Comparison of ENCODE assay signal across 9 mouse cellular contexts in the genomic region with DNA sequence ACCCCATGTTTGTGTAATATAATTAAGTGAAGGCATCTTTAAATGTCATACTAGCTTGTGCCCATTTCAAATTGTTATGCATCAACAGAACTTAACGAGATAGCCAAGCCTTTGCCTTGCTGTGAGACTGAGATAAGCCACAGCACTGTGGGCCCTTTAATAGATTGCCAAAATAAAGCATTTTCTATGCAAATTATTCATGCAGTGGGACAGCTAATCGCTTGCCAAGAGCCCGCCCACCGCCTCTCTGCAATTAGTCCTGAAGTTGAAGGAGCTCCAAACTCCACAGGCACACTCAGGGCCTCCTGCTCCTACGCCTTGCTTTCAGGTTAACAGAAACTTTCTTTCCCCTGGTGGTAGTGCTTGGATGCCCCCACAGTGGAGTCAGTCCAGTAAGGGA. TPM values are rescaled to one million over a fixed set of nuclear protein-coding genes. Genes with fewer than 3 reads are reported as not detected.
DNase-seq lines count a peak whose midpoint lies in the region; ATAC-seq lines count a peak whose summit lies in the region.
"Had no signal": no experiment of that assay in that cellular context is flagged by ENCODE, and none has a peak within 500 bp of the region (broad histone marks: within the 10 kb centered on the region; RNA-seq: fewer than 3 reads in every experiment).

No protein-coding gene starts in this region.

- peak; percentile 47; the same call in 1 of the 2 replicates for ATAC-seq in heart, embryonic 12.5 days (ENCODE audit: insufficient number of reproducible peaks, low FRiP score)
- ATAC-seq in erythroid progenitor cell, adult 5-6 weeks (replicated peaks; ENCODE audit: low FRiP score, poor library complexity, severe bottlenecking): peak; percentile 76
- ATAC-seq in kidney, embryonic 14.5 days (ENCODE audit: low FRiP score, low TSS enrichment): no peak

- no peak for DNase-seq in heart, postnatal 4 days
- DNase-seq in left cerebral cortex, adult 18-20 months (ENCODE audit: low spot score in 2 of 2): peak; percentile 56 to 81
- peak; percentile 41 for DNase-seq in right cerebral cortex, postnatal 14 days
- DNase-seq in gastrocnemius, postnatal 25 days: no peak
- no peak for DNase-seq in cerebellum, adult 8-10 months

- no peak overlapping the region for H3K9ac ChIP-seq in heart, embryonic 12.5 days
- no peak overlapping the region for H3K9ac ChIP-seq in kidney, embryonic 14.5 days (ENCODE audit: low read depth, low read length)
- H3K9ac ChIP-seq: embryonic facial prominence, embryonic 15.5 days had no signal

- H3K27ac ChIP-seq in heart, embryonic 12.5 days (ENCODE audit: poor library complexity, severe bottlenecking): peak overlapping the region; percentile 23; the same call in 1 of the 2 replicates
- no peak overlapping the region for H3K27ac ChIP-seq in kidney, embryonic 14.5 days (ENCODE audit: low read depth, low read length)
- H3K27ac ChIP-seq: embryonic facial prominence, embryonic 15.5 days had no signal

- H3K36me3 ChIP-seq in heart, embryonic 12.5 days: no peaks in the 10 kb centered on the region
- H3K36me3 ChIP-seq in kidney, embryonic 14.5 days (ENCODE audit: control insufficient read depth, insufficient read depth, low read length): no peaks in the 10 kb centered on the region
- H3K36me3 ChIP-seq: embryonic facial prominence, embryonic 15.5 days had no signal

- peaks cover 8% of the 10 kb centered on the region for H3K4me1 ChIP-seq in heart, embryonic 12.5 days (replicated peaks)
- no peaks in the 10 kb centered on the region for H3K4me1 ChIP-seq in kidney, embryonic 14.5 days (ENCODE audit: control insufficient read depth, insufficient read depth, low read length)
- H3K4me1 ChIP-seq: embryonic facial prominence, embryonic 15.5 days had no signal

- no peak overlapping the region for H3K4me2 ChIP-seq in heart, embryonic 12.5 days
- H3K4me2 ChIP-seq in kidney, embryonic 14.5 days (replicated peaks; ENCODE audit: low read depth, low read length): no peak overlapping the region
- H3K4me2 ChIP-seq: embryonic facial prominence, embryonic 15.5 days had no signal

- peaks cover 2% of the 10 kb centered on the region; the same call in 1 of the 2 replicates for H3K27me3 ChIP-seq in heart, embryonic 12.5 days (replicated peaks)
- no peaks in the 10 kb centered on the region for H3K27me3 ChIP-seq in kidney, embryonic 14.5 days (ENCODE audit: control insufficient read depth, insufficient read depth, low read length)
- H3K27me3 ChIP-seq: embryonic facial prominence, embryonic 15.5 days had no signal

- H3K9me3 ChIP-seq in heart, embryonic 12.5 days (replicated peaks): no peaks in the 10 kb centered on the region
- no peaks in the 10 kb centered on the region for H3K9me3 ChIP-seq in kidney, embryonic 14.5 days (ENCODE audit: control insufficient read depth, low read length)
- H3K9me3 ChIP-seq: embryonic facial prominence, embryonic 15.5 days had no signal

- no peak overlapping the region for H3K4me3 ChIP-seq in heart, embryonic 12.5 days
- no peak overlapping the region for H3K4me3 ChIP-seq in kidney, embryonic 14.5 days (ENCODE audit: low read length)
- H3K4me3 ChIP-seq: embryonic facial prominence, embryonic 15.5 days had no signal

- 65% methylated on average over 5 of the region's 5 CpGs for WGBS in heart, embryonic 12.5 days
- 72% methylated on average over 5 of the region's 5 CpGs for WGBS in kidney, embryonic 14.5 days

RNA-seq across cellular contexts. Expression of a gene that starts 27.9 kb away (rescaled TPM):
- polyA plus RNA-seq in heart, embryonic 12.5 days (2016; fragmentation: Nextera tagmentation; extraction: Ambion mirVana): 0.94 and 1.5 TPM in 2 replicates
- total RNA-seq in heart, postnatal 4 days (2021): under 1 TPM; 0.74 to 0.77 TPM
- not detected in 2 replicates for total RNA-seq in erythroid progenitor cell, adult 5-6 weeks (2015; ENCODE audit: low replicate concordance)
- 0.61 TPM in 1 of 2 replicates, not detected in the other for total RNA-seq in erythroid progenitor cell, adult 5-6 weeks (2017; ENCODE audit: low replicate concordance)
- total RNA-seq in left cerebral cortex, adult 18-20 months (2021): 10 to 100 TPM; 61.5 to 65.4 TPM
- 1 to 10 TPM; 1.6 to 1.7 TPM for total RNA-seq in gastrocnemius, postnatal 25 days (2021)
- polyA plus RNA-seq in kidney, embryonic 14.5 days (2014; fragmentation: Nextera tagmentation; extraction: Ambion mirVana): 1.4 and 2.2 TPM in 2 replicates

Comparison
In these comparisons a context has a peak if more than half of its experiments do, and no peak if none do; other contexts are left out.
1. DNase-seq: peak in left cerebral cortex, adult 18-20 months (2 of 2) and right cerebral cortex, postnatal 14 days (single experiment); none in heart, postnatal 4 days (single experiment), gastrocnemius, postnatal 25 days (single experiment) and cerebellum, adult 8-10 months (single experiment).
2. RNA of a gene that starts 27.9 kb away (total RNA-seq): 61.5 to 65.4 TPM in left cerebral cortex, adult 18-20 months; 1.6 to 1.7 TPM in gastrocnemius, postnatal 25 days, 0.74 to 0.77 TPM in heart, postnatal 4 days and 0.61 TPM in erythroid progenitor cell, adult 5-6 weeks; every median in the first group is over 10 times any median in the second.